Mouse (Mus musculus) forebrain, embryonic 14.5 days (tissue): ENCODE results near the gene Milr1. TPM values are rescaled to one million over a fixed set of nuclear protein-coding genes. Genes with fewer than 3 reads are reported as not detected.
"Not testable (repeated sequence)": the region's sequence is repeated elsewhere in the genome, so short reads cannot be mapped to it uniquely, and the experiment has no call there.

ENCODE experiments used
- ATAC-seq: fragments of 200-750 bp; cut with Nextera tagmentation; 2 replicates; pipeline ENCODE4 v1.8.0; 2017; ENCODE audit warnings: mild to moderate bottlenecking, moderate library complexity
- DNase-seq: peaks from one replicate; pipeline ENCODE4 v3.0.0-alpha.2; 2015; ENCODE audit warnings: low spot score
- H3K27ac ChIP-seq: fragments of 300-500 bp; sonication (generic); 2 replicates; pipeline ENCODE4 v1.5.1; 2014; ENCODE audit warnings: low read depth, mild to moderate bottlenecking, control low read depth, low read length, moderate library complexity
- H3K27me3 ChIP-seq: fragments of 300-500 bp; sonication (generic); replicated peaks from 2 replicates; pipeline ENCODE4 v1.6.1; 2014; ENCODE audit warnings: low read length, control low read depth, mixed read lengths; ENCODE audit not compliant: control insufficient read depth, insufficient read depth
- H3K36me3 ChIP-seq: fragments of 300-500 bp; sonication (generic); 2 replicates; pipeline ENCODE4 v1.6.1; 2014; ENCODE audit warnings: low read length, control low read depth; ENCODE audit not compliant: control insufficient read depth, insufficient read depth
- H3K4me1 ChIP-seq: fragments of 300-500 bp; sonication (generic); 2 replicates; pipeline ENCODE4 v1.6.1; 2014; ENCODE audit warnings: antibody characterized with exemption, low read length, control low read depth; ENCODE audit not compliant: control insufficient read depth, insufficient read depth
- H3K4me2 ChIP-seq: fragments of 300-500 bp; sonication (generic); 2 replicates; pipeline ENCODE4 v1.6.1; 2014; ENCODE audit warnings: mild to moderate bottlenecking, control low read depth, low read length
- H3K4me3 ChIP-seq: fragments of 300-500 bp; sonication (generic); 2 replicates; pipeline ENCODE4 v1.5.1; 2014; ENCODE audit warnings: low read depth, low read length, control low read depth
- H3K9ac ChIP-seq: fragments of 300-500 bp; sonication (generic); 2 replicates; pipeline ENCODE4 v1.6.1; 2014; ENCODE audit warnings: mild to moderate bottlenecking, low read length, control low read depth, moderate library complexity
- H3K9me3 ChIP-seq: fragments of 300-500 bp; sonication (generic); replicated peaks from 2 replicates; pipeline ENCODE4 v1.6.1; 2016; ENCODE audit warnings: low read length, control low read depth, mixed read lengths; ENCODE audit not compliant: control insufficient read depth
- WGBS: fragments of 180-500 bp; shearing (Covaris S2); extraction: QIAGEN DNeasy Blood & Tissue Kit; methylation state at CpG from one replicate; pipeline ENCODE4 v1.1.7; 2014; 5-methylcytosine and 5-hydroxymethylcytosine counted together
- polyA plus RNA-seq: library from polyadenylated mRNA; unstranded; fragments of >200 nt; fragmentation: Nextera tagmentation; extraction: Ambion mirVana; gene quantifications from 2 replicates; pipeline ENCODE4 v1.2.1, GENCODE M21; 2014

The Milr1 gene
- polyA plus RNA-seq, 1 experiment from 2014 or later, result 0.61 TPM

DNA sequence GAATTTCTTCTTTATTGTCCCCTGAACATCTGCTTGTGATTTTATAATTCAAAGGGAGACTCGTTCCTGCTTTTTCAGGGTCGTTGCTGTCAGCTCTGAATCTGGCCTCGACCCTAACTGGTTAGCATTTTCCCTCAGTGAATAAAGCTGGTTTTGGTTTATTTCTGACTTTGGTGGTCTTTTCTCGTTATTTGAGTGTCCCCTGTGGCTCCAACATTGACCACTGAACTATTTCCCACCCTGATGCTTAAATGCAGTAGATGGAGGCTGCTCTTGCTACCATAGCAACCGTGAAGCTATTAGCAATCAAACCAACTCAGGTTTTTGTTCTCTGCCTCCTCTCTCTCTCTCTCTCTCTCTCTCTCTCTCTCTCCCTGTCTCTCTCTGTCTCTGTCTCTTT lies 23.1 kb upstream of the Milr1 start:
- DNase-seq (peak; percentile 22), ATAC-seq (no peak)
- H3K27ac ChIP-seq, result no peak overlapping the region
- H3K9me3 ChIP-seq, result no peaks in the 10 kb centered on the region
- H3K27me3 ChIP-seq, result no peaks in the 10 kb centered on the region
- H3K4me3 ChIP-seq, result no peak overlapping the region
- no peak overlapping the region for H3K9ac ChIP-seq
- no peaks in the 10 kb centered on the region for H3K36me3 ChIP-seq
- WGBS, result 37% methylated on average over 5 of the region's 5 CpGs
- H3K4me1 ChIP-seq, result no peaks in the 10 kb centered on the region
- no peak overlapping the region for H3K4me2 ChIP-seq

GRCm38 (mm10) chr11:106728402-106729366 lies 22.3 kb upstream of the Milr1 start:
- Histone ChIP-seq H3K36me3 (no peaks in the 10 kb centered on the region), H3K27me3 (no peaks in the 10 kb centered on the region), H3K4me3 (no peak overlapping the region), H3K4me2 (no peak overlapping the region), H3K9ac (no peak overlapping the region), H3K9me3 (no peaks in the 10 kb centered on the region), H3K27ac (no peak overlapping the region), H3K4me1 (no peaks in the 10 kb centered on the region)
- WGBS, result 88% methylated on average over 10 of the region's 10 CpGs
- no peak for ATAC-seq
- DNase-seq, result no peak

DNA sequence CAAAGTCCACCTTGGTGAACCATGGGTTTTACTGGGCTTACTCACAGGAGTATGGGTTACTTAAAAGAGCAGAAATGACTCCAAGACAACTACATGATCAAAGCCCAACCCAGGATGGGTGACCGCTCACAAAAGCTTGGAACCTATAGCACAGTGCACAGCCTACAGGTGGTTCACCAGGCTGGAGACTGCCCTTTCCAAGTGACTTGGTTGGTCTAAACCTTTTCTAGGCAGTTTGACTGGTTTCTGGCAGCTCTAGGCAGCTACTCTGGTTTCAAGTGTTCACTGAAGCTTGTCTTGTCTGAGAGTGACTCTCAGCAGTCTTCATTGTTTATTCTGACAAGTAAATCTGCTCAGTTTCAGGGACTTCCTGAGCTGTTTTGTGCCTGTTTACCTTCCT lies 21.4 kb upstream of the Milr1 start:
- ATAC-seq (no peak), DNase-seq (no peak)
- Histone ChIP-seq H3K4me2 (no peak overlapping the region), H3K9ac (no peak overlapping the region), H3K4me3 (no peak overlapping the region), H3K36me3 (no peaks in the 10 kb centered on the region), H3K27me3 (no peaks in the 10 kb centered on the region), H3K9me3 (no peaks in the 10 kb centered on the region), H3K4me1 (no peaks in the 10 kb centered on the region), H3K27ac (no peak overlapping the region)
- 92% methylated on average over 1 of the region's 1 CpGs for WGBS

GRCm38 (mm10) chr11:106730714-106731113 lies 20.3 kb upstream of the Milr1 start:
- H3K36me3 ChIP-seq, result no peaks in the 10 kb centered on the region
- WGBS, result 82% methylated on average over 4 of the region's 4 CpGs
- no peaks in the 10 kb centered on the region for H3K4me1 ChIP-seq
- H3K9ac ChIP-seq, result no peak overlapping the region
- H3K27me3 ChIP-seq, result no peaks in the 10 kb centered on the region
- no peaks in the 10 kb centered on the region for H3K9me3 ChIP-seq
- H3K4me2 ChIP-seq, result no peak overlapping the region
- ATAC-seq (no peak), DNase-seq (no peak)
- H3K4me3 ChIP-seq, result no peak overlapping the region
- H3K27ac ChIP-seq, result no peak overlapping the region

- Histone ChIP-seq H3K4me3 (no peak overlapping the region), H3K9ac (peak overlapping the region; percentile 54)
- peak; percentile 9; the same call in 1 of the 2 replicates for ATAC-seq
Observed at GRCm38 (mm10) chr11:106736614-106737013, 14.4 kb upstream of the Milr1 start.

DNA sequence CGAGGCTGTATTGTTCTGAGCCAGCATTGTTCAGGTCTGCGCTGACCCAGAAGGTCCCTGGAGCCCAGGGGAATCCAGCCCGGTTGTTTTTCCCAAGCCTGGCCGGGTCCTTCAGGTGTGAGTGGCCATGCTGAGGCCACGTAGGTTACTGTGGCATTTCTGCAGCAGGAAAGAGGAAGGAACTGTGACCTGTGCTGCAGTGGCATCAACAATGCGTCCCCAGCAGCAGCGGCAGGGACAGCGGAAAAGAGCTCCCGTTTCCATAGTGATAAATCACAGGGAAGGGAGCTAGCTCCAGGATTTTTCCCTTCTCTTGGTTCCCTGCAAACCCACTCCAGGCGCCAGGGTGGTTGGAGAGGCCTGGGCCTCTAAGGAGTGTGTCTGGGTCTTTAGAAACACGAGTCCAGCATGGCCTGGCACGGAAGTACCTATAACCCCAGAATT lies 13.8 kb upstream of the Milr1 start:
- Histone ChIP-seq H3K27ac (peak overlapping the region; percentile 75), H3K9me3 (no peaks in the 10 kb centered on the region), H3K4me1 (peaks cover 13% of the 10 kb centered on the region), H3K9ac (peak overlapping the region; percentile 54), H3K36me3 (no peaks in the 10 kb centered on the region), H3K4me2 (0 out of 2 replicates have a peak overlapping the region, but pooled peaks have one; percentile 17), H3K27me3 (no peaks in the 10 kb centered on the region), H3K4me3 (no peak overlapping the region)
- ATAC-seq (peak; percentile 63), DNase-seq (peak; percentile 77)
- WGBS, result 8% methylated on average over 12 of the region's 12 CpGs

More at GRCm38 (mm10) chr11:106736614-106737013, 14.4 kb upstream of the Milr1 start:
- Histone ChIP-seq H3K4me2 (no peak overlapping the region), H3K27me3 (no peaks in the 10 kb centered on the region), H3K9me3 (no peaks in the 10 kb centered on the region), H3K36me3 (no peaks in the 10 kb centered on the region), H3K4me1 (peaks cover 13% of the 10 kb centered on the region), H3K27ac (peak overlapping the region; percentile 75)
- DNase-seq, result no peak
- 38% methylated on average over 3 of the region's 3 CpGs for WGBS

DNA sequence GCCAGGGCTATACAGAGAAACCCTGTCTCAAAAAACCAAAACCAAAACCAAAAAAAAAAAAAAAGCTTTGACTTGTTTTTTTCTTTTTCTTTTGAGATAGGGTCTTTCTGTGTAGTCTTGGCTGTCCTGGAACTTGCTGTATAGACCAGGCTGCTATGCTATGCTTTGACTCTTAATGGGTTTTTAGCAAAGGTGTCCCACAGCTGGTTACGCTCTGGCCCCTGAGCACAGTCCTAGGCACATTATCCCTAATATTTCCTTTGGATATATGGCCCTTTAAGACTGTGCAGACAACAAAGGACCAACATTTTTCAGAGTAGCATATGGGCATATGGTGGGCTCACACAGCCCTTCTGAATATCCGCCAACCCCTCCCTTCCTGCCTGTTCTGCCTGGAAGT lies 11.9 kb upstream of the Milr1 start:
- no peak overlapping the region for H3K4me2 ChIP-seq
- no peaks in the 10 kb centered on the region for H3K27me3 ChIP-seq
- no peaks in the 10 kb centered on the region for H3K36me3 ChIP-seq
- H3K4me1 ChIP-seq, result peaks cover 13% of the 10 kb centered on the region
- ATAC-seq (no peak), DNase-seq (peak; percentile 24)
- H3K9me3 ChIP-seq, result no peaks in the 10 kb centered on the region
- H3K9ac ChIP-seq, result no peak overlapping the region
- no peak overlapping the region for H3K4me3 ChIP-seq
- 88% methylated on average over 2 of the region's 2 CpGs for WGBS
- no peak overlapping the region for H3K27ac ChIP-seq

GRCm38 (mm10) chr11:106740724-106741123 lies 10.3 kb upstream of the Milr1 start:
- peaks cover 13% of the 10 kb centered on the region for H3K4me1 ChIP-seq
- DNase-seq, H3K4me2 ChIP-seq, H3K27ac ChIP-seq, H3K9ac ChIP-seq, H3K9me3 ChIP-seq, H3K27me3 ChIP-seq, H3K36me3 ChIP-seq, H3K4me3 ChIP-seq, ATAC-seq: not testable (repeated sequence)
- WGBS, result 94% methylated on average over 5 of the region's 8 CpGs

GRCm38 (mm10) chr11:106741232-106741631 lies 9.8 kb upstream of the Milr1 start:
- Histone ChIP-seq H3K36me3 (no peaks in the 10 kb centered on the region), H3K4me3 (no peak overlapping the region), H3K4me1 (peaks cover 13% of the 10 kb centered on the region), H3K9ac (no peak overlapping the region), H3K9me3 (no peaks in the 10 kb centered on the region), H3K27ac (no peak overlapping the region), H3K27me3 (no peaks in the 10 kb centered on the region), H3K4me2 (no peak overlapping the region)
- 21% methylated on average over 6 of the region's 6 CpGs for WGBS
- ATAC-seq (0 out of 2 replicates have a peak, but pooled peaks have one; percentile 40), DNase-seq (peak; percentile 81)
